Mouse (Mus musculus) embryo, embryonic 11.5 days (tissue): ENCODE measurements around the gene Adcy2.

ENCODE experiments used
- DNase-seq: peaks from one replicate; pipeline ENCODE4 v3.0.0-alpha.2; 2012; ENCODE audit warnings: low read depth, low spot score

The Adcy2 gene

GRCm38 (mm10) chr13:68998918-68999801 is at the start of gene Adcy2:
TSS of gene Adcy2 (minus strand) at chr13:68999541.
- peak; percentile 46 for DNase-seq

GRCm38 (mm10) chr13:69036991-69037597 is 37.8 kb upstream of the Adcy2 start:
- DNase-seq: no peak

GRCm38 (mm10) chr13:69034621-69035020 is 35.3 kb upstream of the Adcy2 start:
- no peak for DNase-seq

GRCm38 (mm10) chr13:69033532-69033931 is 34.2 kb upstream of the Adcy2 start:
- no peak for DNase-seq

GRCm38 (mm10) chr13:69029078-69029757 is 29.9 kb upstream of the Adcy2 start:
- no peak for DNase-seq

GRCm38 (mm10) chr13:69024964-69025363 is 25.6 kb upstream of the Adcy2 start:
- DNase-seq: no peak

GRCm38 (mm10) chr13:69023239-69023638 is 23.9 kb upstream of the Adcy2 start:
- DNase-seq: no peak

- no peak for DNase-seq
Measured at GRCm38 (mm10) chr13:69020574-69020973, 21.2 kb upstream of the Adcy2 start.

- DNase-seq: no peak
Measured at GRCm38 (mm10) chr13:69006915-69007314, 7.6 kb upstream of the Adcy2 start.

GRCm38 (mm10) chr13:69006091-69006490 is 6.8 kb upstream of the Adcy2 start:
- no peak for DNase-seq

- DNase-seq: no peak
Measured at GRCm38 (mm10) chr13:69004406-69004805, 5.1 kb upstream of the Adcy2 start.

- no peak for DNase-seq
Measured at GRCm38 (mm10) chr13:69002631-69003030, 3.3 kb upstream of the Adcy2 start.

GRCm38 (mm10) chr13:69002173-69002572 is 2.8 kb upstream of the Adcy2 start:
- peak; percentile 49 for DNase-seq

- no peak for DNase-seq
Measured at GRCm38 (mm10) chr13:68999826-69000225, 485 bp upstream of the Adcy2 start.

- DNase-seq: peak; percentile 3
Measured at GRCm38 (mm10) chr13:68998558-68998917, 803 bp downstream of the Adcy2 start.

GRCm38 (mm10) chr13:68997821-68998551 is 1.4 kb downstream of the Adcy2 start:
- DNase-seq: peak; percentile 13

- no peak for DNase-seq
Measured at GRCm38 (mm10) chr13:68997386-68997785, 2.0 kb downstream of the Adcy2 start.

- DNase-seq: no peak
Measured at GRCm38 (mm10) chr13:68996661-68997060, 2.7 kb downstream of the Adcy2 start.

- DNase-seq: no peak
Measured at GRCm38 (mm10) chr13:68985789-68986188, 13.6 kb downstream of the Adcy2 start.

- DNase-seq: no peak
Measured at GRCm38 (mm10) chr13:68984000-68984399, 15.3 kb downstream of the Adcy2 start.

GRCm38 (mm10) chr13:68981048-68981447 is 18.3 kb downstream of the Adcy2 start:
- no peak for DNase-seq

- DNase-seq: no peak
Measured at GRCm38 (mm10) chr13:68973143-68973542, 26.2 kb downstream of the Adcy2 start.
